Mouse (Mus musculus) liver, adult (tissue): Measurements from ENCODE around the gene Agfg1.

Experiments
- GATA4 ChIP-seq: IDR thresholded peaks from 2 replicates; pipeline ENCODE4 v1.6.1; 2014; ENCODE audit warnings: mild to moderate bottlenecking, low read length; ENCODE audit not compliant: insufficient replicate concordance

The Agfg1 gene

DNA sequence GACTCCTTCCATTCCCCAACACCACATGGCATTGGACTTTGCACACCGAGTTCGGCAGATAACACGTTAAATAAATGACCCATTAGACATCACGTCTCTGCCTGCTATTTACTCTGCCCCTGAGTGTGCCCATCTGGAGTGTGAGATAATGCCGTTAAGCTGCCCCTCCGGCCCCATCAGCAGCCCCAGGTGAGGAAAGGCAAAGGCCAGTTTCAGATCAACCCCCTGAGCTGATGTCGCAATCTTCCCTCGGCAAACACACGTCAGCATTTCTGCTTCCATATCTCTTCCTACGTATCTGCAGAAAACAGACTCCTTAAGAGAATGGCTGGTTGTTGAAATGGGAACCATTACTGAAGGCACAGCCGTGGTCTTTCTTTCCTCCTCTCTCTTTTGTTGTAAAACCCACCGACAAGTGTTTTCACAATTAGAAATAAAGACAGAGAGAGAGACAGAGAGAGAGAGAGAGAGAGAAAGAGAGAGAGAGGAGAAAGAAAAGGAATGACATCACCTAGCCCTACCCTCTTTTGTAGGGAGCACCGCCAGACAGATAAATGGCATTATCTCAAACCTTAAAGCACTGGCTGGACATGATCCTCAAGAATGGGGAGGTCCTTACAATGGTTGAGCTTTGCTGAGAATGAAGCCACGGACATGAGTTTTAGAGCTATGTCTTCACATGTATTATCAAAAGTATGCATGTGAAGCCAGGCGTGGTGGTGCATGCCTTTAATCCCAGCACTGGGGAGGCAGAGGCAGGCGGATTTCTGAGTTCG, 23.2 kb upstream of the Agfg1 start:
- TF ChIP-seq GATA4: no peak; the same call in 1 of the 2 replicates

DNA sequence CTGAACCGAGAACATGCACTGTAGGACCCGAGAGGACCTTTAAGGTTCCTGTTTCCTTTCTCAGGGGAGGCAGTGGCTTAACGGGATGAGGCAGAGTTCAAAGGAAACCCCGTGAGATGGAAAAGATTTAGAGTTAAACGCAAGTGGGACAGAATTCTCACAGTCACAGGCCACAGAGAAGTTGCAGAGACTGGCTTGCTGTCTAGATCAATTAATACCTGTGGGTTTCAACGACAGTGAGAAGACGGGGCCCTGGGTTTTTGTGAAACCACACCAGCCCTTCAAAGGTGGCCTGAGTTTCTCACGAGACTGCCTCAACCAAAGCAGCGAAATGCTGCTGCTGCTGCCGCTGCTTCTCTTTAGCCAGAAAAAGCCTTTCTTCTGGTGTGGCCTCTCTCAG, 19.9 kb upstream of the Agfg1 start:
- TF ChIP-seq GATA4: no peak

DNA sequence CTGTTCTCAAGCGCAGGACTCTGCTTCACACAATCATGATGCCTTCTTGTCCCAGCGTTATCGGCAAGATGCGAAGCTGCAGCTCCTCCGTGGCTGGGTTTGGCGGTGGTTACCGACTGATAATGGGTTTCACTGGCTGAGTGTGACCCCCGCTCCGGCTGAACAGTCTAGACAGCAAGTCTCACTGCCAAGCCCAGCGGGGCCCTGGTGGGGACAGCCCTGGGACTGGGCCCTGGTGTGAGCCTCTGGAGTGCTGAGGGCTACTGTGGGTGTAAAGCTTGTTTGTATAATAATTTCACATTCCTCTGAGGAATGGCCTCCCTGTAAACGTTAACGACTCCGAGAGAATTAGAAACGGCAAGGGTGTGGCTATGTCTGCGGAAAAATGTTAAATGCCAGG, 19.1 kb upstream of the Agfg1 start:
- no peak for TF ChIP-seq GATA4

DNA sequence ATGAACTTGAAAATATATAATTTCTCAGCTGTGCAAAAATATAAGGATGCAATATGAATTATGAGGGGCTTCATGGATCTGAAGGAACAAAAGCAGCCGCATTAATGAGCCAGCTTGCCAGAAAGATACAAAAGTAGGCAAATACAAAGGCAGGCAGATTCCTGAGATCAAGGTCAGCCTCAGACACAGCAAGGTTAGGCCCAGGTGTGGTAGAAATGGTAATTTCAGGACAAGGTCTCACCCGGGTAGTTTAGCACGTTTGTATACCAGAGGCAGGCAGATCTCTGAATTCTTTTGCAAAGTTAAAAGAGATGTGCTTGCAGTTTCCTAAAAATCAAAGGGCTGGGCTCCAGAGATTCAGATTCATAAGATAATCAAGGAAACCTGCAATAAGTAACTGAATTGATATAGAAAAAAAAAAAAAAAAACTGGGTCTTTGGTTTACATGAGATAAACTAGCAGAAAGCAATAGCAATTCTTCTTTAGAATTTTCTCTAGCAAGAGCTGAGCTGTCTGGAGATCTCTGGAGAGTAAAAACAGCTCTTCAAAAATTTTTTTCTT, 18.6 kb upstream of the Agfg1 start:
- TF ChIP-seq GATA4: no peak

DNA sequence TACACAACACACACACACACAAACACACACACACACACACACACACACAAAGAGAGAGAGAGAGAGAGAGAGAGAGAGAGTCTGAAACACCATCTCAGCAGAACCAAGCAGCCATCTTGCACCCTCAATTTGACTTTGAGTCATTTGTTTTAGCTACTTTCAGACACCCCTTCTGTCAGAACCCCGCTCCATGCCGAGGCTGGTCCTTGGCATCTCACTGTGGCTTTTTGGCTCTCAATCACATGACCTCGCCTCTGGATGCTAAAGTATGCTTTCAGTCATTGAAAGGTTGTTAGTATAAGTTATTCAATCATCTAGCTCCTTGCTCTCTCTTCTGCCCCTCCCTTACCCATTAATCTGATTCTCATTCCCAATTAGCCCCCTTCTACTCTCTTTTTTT, 17.4 kb upstream of the Agfg1 start:
- TF ChIP-seq GATA4: no peak

DNA sequence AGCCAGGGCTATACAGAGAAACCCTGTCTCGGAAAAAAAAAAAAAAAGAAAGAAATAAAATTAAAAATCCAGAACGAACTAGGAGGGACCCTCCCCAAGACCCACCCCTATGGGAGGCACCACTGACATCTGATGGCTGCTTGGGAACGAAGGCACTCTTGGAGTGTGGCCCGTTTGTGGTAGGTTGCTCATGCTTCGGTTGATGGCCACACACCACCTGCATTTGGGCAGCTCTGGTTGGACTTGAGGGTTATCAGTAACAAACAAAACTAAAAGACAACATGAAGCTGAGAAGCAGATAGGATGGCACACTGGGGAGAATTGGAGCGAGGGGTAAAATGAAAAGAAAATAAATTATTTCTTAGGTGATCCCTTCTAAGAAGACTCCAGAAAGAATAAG, 15.1 kb upstream of the Agfg1 start:
- TF ChIP-seq GATA4: no peak

DNA sequence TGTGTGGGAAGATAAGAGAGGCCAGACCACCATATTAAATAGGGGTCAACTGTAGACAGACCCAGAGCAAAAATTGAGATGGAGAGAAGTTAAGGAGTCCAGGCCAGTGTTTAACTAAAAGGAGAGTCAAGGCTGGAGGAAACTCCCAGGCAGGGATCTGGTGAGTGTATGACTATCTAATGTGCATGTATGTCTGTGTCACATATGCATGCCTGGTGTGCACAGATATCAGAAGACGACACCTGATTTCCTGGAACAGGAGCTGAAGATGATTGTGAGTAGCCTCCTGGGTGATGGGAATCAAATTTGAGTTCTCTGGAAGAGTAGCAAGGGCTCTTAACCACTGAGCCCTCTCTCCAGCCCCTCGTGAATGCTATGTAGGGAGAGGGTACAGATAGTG, 14.0 kb upstream of the Agfg1 start:
- no peak for TF ChIP-seq GATA4

DNA sequence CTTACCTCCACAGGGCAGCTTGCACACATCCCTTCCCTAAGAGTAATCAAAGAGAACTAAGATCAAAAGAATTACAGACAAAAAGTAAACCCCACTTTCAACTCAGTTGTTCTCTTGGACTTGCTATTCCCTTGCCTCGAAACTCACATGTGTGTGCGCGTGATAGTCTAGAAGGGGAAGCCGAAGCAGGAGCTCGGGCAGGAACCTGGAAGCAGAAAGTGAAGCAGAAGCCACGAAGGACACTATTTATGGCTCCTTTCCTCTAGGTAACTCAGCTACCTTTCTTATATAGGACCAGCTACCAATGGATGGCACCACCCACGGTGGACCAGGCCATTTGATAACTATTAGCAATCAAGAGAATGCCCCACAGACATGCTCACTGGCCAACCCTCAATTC, 13.5 kb upstream of the Agfg1 start:
- TF ChIP-seq GATA4: no peak

DNA sequence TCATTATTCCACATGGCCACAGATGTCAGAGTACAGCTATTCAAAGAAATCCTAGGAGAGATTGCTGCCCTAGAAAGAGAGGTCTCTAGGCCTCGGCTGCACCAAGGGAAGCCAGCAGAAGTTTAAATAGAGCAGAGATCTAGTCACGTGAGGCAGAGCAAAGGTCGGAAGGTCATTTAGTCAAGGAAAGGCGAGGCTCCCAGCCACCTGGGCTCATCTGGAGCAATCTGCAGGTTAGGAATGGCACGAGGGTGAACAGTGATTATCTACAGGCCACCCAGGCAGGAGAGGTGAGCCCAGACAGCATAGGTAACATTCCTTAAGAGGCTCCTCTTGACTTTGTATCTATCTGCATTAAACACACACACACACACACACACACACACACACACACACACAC, 12.4 kb upstream of the Agfg1 start:
- no peak for TF ChIP-seq GATA4

DNA sequence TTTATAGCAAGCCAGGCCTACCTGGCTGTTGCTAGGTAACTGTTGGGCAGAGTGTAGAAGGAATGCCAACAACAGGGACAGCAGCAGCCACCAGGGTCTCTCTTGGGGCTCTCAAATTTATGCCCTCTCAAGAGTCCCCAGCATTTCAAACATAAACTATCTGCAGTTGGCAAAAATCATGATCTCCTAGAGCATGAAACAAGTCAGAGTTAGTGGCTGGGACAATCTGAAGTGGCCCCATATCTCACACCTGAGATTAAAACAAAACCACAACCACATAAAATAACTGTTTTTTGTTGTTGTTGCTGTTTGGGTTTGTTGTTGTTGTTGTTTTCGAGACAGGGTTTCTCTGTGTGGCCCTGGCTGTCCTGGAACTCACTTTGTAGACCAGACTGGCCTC, 8.5 kb upstream of the Agfg1 start:
- no peak for TF ChIP-seq GATA4

DNA sequence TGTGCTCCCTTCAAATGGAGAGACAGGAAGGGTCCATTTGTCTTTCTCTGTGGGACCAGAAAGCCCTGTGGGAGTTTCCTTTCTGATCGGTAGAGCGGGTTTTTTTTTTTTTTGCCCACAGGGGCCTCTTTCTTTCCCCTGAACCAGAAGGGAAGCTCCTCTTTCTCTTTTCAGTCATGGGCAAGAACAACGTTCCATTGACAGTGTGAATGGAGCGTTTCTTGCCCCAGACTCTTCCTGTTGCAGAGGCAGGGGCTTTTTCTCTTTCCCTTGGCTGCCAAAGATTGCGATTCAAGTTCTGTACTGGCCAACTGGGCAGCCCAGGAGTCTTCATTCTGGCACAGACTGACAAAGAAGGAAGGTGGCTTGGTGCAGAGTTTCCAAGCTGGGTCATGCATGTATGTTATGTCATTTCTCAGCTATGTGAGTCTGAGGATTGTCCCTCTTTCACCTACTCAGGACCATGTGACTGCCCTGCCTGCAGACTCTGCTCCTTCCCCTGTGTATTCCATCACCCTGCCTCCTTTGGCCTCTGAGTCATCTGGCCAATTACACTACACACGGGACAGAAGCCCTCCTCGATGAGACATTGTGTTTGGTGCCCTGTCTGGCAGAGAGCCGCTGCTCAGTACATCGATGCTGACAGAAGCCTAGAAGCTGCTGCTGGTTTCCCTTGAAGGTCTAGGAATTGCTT, 7.6 kb upstream of the Agfg1 start:
- no peak for TF ChIP-seq GATA4

DNA sequence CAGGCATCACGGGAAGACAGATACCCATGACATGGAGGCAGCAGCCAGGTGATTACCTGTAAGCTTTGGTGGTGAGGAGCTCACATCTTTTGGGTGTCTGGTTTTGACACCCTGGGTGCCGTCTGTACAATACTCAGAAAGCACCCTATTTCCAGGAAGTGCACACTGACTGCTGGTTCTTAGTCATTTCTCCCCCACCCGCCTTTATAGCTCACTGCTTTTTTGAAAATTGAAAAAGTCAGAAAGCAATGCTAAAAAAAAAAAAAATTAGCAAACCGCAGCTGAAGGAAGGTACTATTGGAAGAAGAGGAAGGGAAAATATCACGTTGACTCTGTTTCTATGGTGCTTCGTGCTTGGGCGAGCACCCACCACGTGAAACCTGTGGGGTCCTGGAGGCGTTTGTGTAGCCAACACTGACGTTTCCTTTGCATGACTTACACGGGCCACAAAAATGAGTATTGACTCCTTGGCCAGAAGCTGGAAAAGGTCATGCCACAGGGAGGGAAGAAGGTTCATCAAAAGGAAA, 6.7 kb upstream of the Agfg1 start:
- no peak for TF ChIP-seq GATA4

DNA sequence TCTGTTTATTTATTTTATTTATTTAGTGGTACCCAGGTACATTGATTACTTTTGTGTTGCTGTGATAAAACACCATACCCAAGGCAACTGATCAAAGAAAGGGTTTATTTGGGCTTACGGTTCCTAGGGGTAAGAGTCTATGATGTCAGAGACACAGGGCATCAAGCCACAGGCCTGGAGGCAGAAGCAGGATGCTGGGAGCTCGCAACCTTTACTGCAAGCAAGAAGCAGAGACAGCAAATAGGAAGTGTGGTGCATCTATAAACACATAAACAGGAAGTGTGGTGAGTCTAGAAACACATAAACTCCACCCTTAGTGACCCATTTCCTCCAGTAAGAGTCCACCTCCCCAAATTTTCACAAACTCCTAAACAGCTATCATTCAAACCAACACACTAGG, 5.8 kb upstream of the Agfg1 start:
- no peak for TF ChIP-seq GATA4

DNA sequence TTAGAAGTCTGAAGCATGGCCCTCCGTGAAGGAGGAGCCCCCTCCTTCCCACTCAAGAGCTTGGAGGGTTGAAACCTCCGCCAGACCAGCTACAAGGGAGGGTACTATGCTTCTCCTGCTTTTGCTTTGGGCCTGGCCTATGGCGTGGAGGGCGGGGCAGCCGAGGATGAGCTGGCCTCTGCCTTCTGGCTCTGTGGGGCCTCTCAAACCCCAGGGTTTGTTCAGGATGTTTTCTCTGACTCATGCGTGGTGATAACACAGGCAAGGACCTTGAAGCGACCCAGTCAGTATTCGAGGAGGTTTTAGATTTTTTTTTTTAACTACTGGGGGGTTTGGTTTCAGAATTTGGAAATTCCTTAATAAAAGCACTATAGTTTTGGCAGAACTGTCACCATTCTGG, 4.7 kb upstream of the Agfg1 start:
- no peak for TF ChIP-seq GATA4

DNA sequence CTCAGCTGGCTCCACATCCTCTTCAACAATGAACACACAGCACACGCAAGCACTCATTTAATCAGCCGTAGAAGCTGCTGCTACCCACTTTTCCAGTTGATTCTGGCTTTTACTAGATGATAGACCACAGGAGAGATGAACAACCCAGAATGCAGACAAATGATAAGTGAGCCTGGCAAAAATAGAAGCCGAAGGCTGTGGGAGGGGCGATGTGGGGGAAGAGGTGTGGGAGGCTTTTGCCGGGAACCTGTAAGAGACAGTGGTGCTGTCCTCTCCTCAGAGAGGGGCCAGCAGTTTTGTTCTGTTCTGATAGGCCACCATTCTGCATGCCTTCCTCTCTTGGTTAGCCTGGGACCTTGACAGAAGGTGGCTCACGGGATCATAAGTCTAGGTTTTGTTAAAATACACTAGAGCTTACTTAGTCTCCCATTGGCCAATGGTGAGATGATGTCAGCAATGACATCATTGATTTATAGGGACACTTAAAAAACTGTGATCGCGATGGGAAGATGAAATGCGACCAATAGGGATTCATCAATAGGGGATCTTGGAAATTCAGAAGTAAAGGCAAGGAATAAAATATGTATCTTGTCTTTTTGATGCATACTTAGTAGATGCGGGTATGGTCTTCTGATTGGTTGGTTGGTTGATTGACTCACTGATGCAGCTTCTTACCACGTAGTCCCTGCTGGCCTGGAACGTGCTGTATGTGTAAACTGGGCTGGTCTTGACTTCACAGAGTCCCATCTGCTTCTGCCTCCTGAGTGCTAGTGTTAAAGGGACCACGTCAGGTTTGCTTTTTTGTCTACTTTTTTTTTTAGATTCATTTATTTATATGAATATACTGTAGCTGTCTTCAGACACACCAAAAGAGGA, 2.7 kb upstream of the Agfg1 start:
- no peak for TF ChIP-seq GATA4

DNA sequence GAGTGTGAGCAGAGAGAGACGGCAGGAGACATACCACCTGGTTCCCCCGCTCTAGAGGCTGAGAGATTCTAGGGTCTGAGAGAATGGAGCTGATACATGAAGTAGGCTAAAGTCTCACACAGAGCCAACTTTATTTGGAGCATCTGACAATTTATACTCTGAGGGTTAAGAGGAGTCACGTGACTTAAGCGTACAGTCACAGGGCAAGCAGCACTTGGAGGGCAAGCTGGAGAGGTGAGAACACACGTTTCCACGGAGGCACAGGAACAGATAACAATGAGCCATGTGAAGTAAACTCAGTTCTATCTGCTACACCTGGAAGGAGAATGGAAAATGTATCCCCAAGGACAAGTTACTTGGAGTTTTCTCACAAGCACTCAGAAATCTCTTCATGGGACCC, 1.7 kb upstream of the Agfg1 start:
- TF ChIP-seq GATA4: no peak
